Mouse (Mus musculus) hindbrain, embryonic 16.5 days (tissue): ENCODE data around the gene Rnps1. TPM values are rescaled to one million over a fixed set of nuclear protein-coding genes. Genes with fewer than 3 reads are reported as not detected.
A peak's percentile ranks its signal among the peaks of the same experiment; 100 is the strongest.

Source experiments
- ATAC-seq: fragments of 200-750 bp; cut with Nextera tagmentation; 2 replicates; pipeline ENCODE4 v1.8.0; 2017; ENCODE audit warnings: moderate TSS enrichment, moderate library complexity
- H3K27ac ChIP-seq: fragments of 300-500 bp; sonication (generic); 2 replicates; pipeline ENCODE4 v1.5.1; 2014; ENCODE audit warnings: low read depth, mild to moderate bottlenecking, control low read depth, low read length, moderate library complexity
- H3K27me3 ChIP-seq: fragments of 300-500 bp; sonication (generic); replicated peaks from 2 replicates; pipeline ENCODE4 v1.6.1; 2014; ENCODE audit warnings: low read length; ENCODE audit not compliant: control insufficient read depth, insufficient read depth
- H3K36me3 ChIP-seq: fragments of 300-500 bp; sonication (generic); 2 replicates; pipeline ENCODE4 v1.6.1; 2014; ENCODE audit warnings: mild to moderate bottlenecking, low read length, moderate library complexity, mixed read lengths; ENCODE audit not compliant: control insufficient read depth, insufficient read depth
- H3K4me1 ChIP-seq: fragments of 300-500 bp; sonication (generic); 2 replicates; pipeline ENCODE4 v1.6.1; 2014; ENCODE audit warnings: low read depth, low read length; ENCODE audit not compliant: control insufficient read depth, insufficient read depth
- H3K4me2 ChIP-seq: fragments of 300-500 bp; sonication (generic); 2 replicates; pipeline ENCODE4 v1.6.1; 2014; ENCODE audit warnings: mild to moderate bottlenecking, low read length, control low read depth, moderate library complexity
- H3K4me3 ChIP-seq: fragments of 300-500 bp; sonication (generic); 2 replicates; pipeline ENCODE4 v1.5.1; 2014; ENCODE audit warnings: mild to moderate bottlenecking, low read length, control low read depth, moderate library complexity
- H3K9ac ChIP-seq: fragments of 300-500 bp; sonication (generic); 2 replicates; pipeline ENCODE4 v1.6.1; 2014; ENCODE audit warnings: low read depth, mild to moderate bottlenecking, control low read depth, low read length, moderate library complexity
- H3K9me3 ChIP-seq: fragments of 300-500 bp; sonication (generic); 2 replicates; pipeline ENCODE4 v1.6.1; 2014; ENCODE audit warnings: mild to moderate bottlenecking, low read length, moderate library complexity; ENCODE audit not compliant: control insufficient read depth
- WGBS: fragments of 180-500 bp; shearing (Covaris S2); extraction: QIAGEN DNeasy Blood & Tissue Kit; methylation state at CpG from one replicate; pipeline ENCODE4 v1.1.7; 2014; 5-methylcytosine and 5-hydroxymethylcytosine counted together
- polyA plus RNA-seq: library from polyadenylated mRNA; unstranded; fragments of >200 nt; fragmentation: Nextera tagmentation; extraction: Ambion mirVana; gene quantifications from 2 replicates; pipeline ENCODE4 v1.2.1, GENCODE M21; 2015

Rnps1 gene
- polyA plus RNA-seq, 1 experiment from 2014 or later, result 304 TPM

GRCm38 (mm10) chr17:24461580-24461979 is 47.2 kb downstream of the Rnps1 start:
- Histone ChIP-seq H3K27ac (no peak overlapping the region), H3K4me3 (no peak overlapping the region), H3K36me3 (no peaks in the 10 kb centered on the region), H3K27me3 (no peaks in the 10 kb centered on the region), H3K4me2 (no peak overlapping the region), H3K9me3 (no peaks in the 10 kb centered on the region), H3K9ac (no peak overlapping the region), H3K4me1 (no peaks in the 10 kb centered on the region)
- WGBS, result 63% methylated on average over 2 of the region's 2 CpGs
- no peak for ATAC-seq

GRCm38 (mm10) chr17:24462932-24463331 is 48.6 kb downstream of the Rnps1 start:
- no peaks in the 10 kb centered on the region for H3K27me3 ChIP-seq
- H3K4me1 ChIP-seq, result no peaks in the 10 kb centered on the region
- ATAC-seq, result no peak
- no peak overlapping the region for H3K9ac ChIP-seq
- H3K4me3 ChIP-seq, result no peak overlapping the region
- 87% methylated on average over 1 of the region's 1 CpGs for WGBS
- H3K36me3 ChIP-seq, result no peaks in the 10 kb centered on the region
- no peaks in the 10 kb centered on the region for H3K9me3 ChIP-seq
- H3K27ac ChIP-seq, result no peak overlapping the region
- H3K4me2 ChIP-seq, result no peak overlapping the region

- H3K27ac ChIP-seq, result no peak overlapping the region
- 59% methylated on average over 6 of the region's 6 CpGs for WGBS
- H3K9ac ChIP-seq, result no peak overlapping the region
- H3K36me3 ChIP-seq, result no peaks in the 10 kb centered on the region
- no peaks in the 10 kb centered on the region for H3K27me3 ChIP-seq
- no peaks in the 10 kb centered on the region for H3K4me1 ChIP-seq
- no peak for ATAC-seq
- H3K4me3 ChIP-seq, result no peak overlapping the region
- no peak overlapping the region for H3K4me2 ChIP-seq
- H3K9me3 ChIP-seq, result no peaks in the 10 kb centered on the region
Measured at GRCm38 (mm10) chr17:24463374-24464133, 49.2 kb downstream of the Rnps1 start.

- Histone ChIP-seq H3K4me3 (no peak overlapping the region), H3K9me3 (no peaks in the 10 kb centered on the region), H3K4me2 (no peak overlapping the region), H3K36me3 (no peaks in the 10 kb centered on the region; the same call in 1 of the 2 replicates), H3K4me1 (peaks cover 25% of the 10 kb centered on the region), H3K27me3 (no peaks in the 10 kb centered on the region), H3K9ac (no peak overlapping the region), H3K27ac (no peak overlapping the region)
- ATAC-seq, result no peak
- 92% methylated on average over 5 of the region's 5 CpGs for WGBS
Measured at GRCm38 (mm10) chr17:24468636-24469246, 54.4 kb downstream of the Rnps1 start.

- Histone ChIP-seq H3K9me3 (no peaks in the 10 kb centered on the region), H3K4me3 (peak overlapping the region; percentile 67), H3K36me3 (peaks cover under 1% of the 10 kb centered on the region; the same call in 1 of the 2 replicates), H3K9ac (peak overlapping the region; percentile 78), H3K27ac (peak overlapping the region; percentile 88), H3K4me1 (peaks cover 29% of the 10 kb centered on the region), H3K27me3 (no peaks in the 10 kb centered on the region), H3K4me2 (peak overlapping the region; percentile 99)
- 20% methylated on average over 7 of the region's 7 CpGs for WGBS
- no peak for ATAC-seq
Measured at GRCm38 (mm10) chr17:24469336-24469909, 55.1 kb downstream of the Rnps1 start.

- H3K9me3 ChIP-seq, result no peaks in the 10 kb centered on the region
- no peaks in the 10 kb centered on the region for H3K27me3 ChIP-seq
- peak within 1 kb of the TSS; percentile 67 for H3K4me3 ChIP-seq
- ATAC-seq, result peak; percentile 97
- peak within 1 kb of the TSS; percentile 99 for H3K4me2 ChIP-seq
- peak within 1 kb of the TSS; percentile 78 for H3K9ac ChIP-seq
- H3K4me1 ChIP-seq, result peaks cover 29% of the 10 kb centered on the region
- WGBS, result under 1% methylated on average over 66 of the region's 75 CpGs
- H3K36me3 ChIP-seq, result peaks cover 7% of the 10 kb centered on the region; the same call in 1 of the 2 replicates
- peak within 1 kb of the TSS; percentile 88 for H3K27ac ChIP-seq
Measured at GRCm38 (mm10) chr17:24469910-24470602, 55.7 kb downstream of the Rnps1 start, which contains the start of the genes E4f1 and Pgp. Gene E4f1, minus strand, starts transcription at chr17:24470313. Gene Pgp, plus strand, starts transcription at chr17:24470392.

- peaks cover 14% of the 10 kb centered on the region for H3K36me3 ChIP-seq
- H3K4me3 ChIP-seq, result peak overlapping the region; percentile 67
- peaks cover 29% of the 10 kb centered on the region for H3K4me1 ChIP-seq
- WGBS, result under 1% methylated on average over 68 of the region's 68 CpGs
- peak overlapping the region; percentile 99 for H3K4me2 ChIP-seq
- peak overlapping the region; percentile 78 for H3K9ac ChIP-seq
- H3K9me3 ChIP-seq, result no peaks in the 10 kb centered on the region
- ATAC-seq, result peak; percentile 1; the same call in 1 of the 2 replicates
- peak overlapping the region; percentile 88 for H3K27ac ChIP-seq
- no peaks in the 10 kb centered on the region for H3K27me3 ChIP-seq
Measured at GRCm38 (mm10) chr17:24470701-24471527, 56.5 kb downstream of the Rnps1 start.

GRCm38 (mm10) chr17:24472512-24472911 is 58.1 kb downstream of the Rnps1 start:
- no peaks in the 10 kb centered on the region for H3K9me3 ChIP-seq
- peak overlapping the region; percentile 99 for H3K4me2 ChIP-seq
- no peak overlapping the region for H3K4me3 ChIP-seq
- no peak overlapping the region for H3K9ac ChIP-seq
- no peaks in the 10 kb centered on the region for H3K27me3 ChIP-seq
- no peak overlapping the region for H3K27ac ChIP-seq
- 77% methylated on average over 4 of the region's 4 CpGs for WGBS
- no peak for ATAC-seq
- H3K4me1 ChIP-seq, result peaks cover 31% of the 10 kb centered on the region
- peaks cover 20% of the 10 kb centered on the region for H3K36me3 ChIP-seq
